Mouse (Mus musculus): Measurements from ENCODE around the gene Josd1.

The Josd1 gene

DNA sequence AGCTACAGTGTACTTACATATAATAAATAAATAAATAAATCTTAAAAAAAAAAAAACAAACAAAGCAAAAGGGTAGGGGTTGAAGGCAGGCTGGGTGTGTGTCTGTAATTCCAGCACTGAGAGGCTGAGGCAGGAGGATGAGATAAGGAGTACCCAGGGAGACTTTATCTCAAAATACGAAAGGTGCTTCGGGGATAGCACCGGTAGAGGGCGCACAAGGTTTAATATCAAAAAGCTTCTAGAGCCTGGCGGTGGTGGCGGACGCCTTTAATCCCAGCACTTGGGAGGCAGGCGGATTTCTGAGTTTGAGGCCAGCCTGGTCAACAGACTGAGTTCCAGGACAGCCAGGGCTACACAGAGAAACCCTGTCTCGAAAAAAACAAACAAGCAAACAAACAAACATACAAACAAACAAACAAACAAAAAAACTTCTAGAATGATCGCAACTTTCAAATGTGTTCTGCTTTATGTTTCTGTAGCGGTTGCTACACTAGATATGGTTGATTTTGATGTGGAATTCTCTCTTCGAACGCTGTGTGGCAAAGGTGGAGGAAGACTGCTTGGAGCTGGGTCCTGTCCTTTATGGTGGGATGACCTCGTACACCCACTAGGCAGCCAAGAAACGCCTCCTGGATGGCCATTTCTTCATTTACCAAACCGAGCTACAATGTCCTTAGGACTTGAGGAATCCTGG lies 29.7 kb downstream of the Josd1 start:
- DNase-seq, result peak; percentile 90 to 93

DNA sequence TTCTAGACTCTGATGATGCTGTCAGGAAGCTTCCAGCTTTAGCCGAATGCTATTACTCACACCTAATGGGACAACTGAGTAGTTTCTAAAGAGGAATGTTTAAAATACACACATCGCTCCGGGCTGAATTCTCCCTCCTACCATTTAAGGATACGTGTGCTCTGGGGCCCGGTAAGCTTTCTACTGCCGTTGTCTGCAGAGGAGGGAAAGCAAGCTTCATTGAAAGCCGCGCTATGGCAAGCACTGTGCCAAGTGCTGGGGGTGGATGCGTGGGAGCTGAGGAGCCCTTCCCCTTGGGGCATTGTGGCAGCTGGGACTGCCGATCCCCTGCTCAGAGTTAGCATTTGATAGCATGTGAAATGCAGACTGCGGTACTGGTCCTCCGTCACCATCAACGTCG lies 31.3 kb downstream of the Josd1 start:
- DNase-seq, result no peak

DNA sequence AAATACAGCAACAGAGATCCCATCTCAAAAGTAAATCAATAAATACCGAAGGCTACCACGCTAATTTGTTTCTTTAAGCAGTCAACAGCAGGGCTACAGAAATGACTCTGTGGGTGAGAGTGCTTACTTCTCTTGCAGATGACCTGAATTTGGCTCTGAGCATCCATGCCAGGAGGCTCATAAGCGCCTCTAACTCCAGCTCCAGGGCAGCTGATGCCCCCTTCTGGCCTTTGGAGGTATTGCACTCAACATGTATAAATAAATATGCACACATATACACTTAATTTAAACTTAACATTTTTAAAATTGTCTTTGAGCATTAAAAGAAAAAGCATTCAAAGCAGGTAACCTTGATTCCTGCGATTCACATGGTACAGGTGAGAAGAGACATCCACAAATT lies 36.2 kb downstream of the Josd1 start:
- peak in 1 of 2 experiments; percentile 36 for DNase-seq

DNA sequence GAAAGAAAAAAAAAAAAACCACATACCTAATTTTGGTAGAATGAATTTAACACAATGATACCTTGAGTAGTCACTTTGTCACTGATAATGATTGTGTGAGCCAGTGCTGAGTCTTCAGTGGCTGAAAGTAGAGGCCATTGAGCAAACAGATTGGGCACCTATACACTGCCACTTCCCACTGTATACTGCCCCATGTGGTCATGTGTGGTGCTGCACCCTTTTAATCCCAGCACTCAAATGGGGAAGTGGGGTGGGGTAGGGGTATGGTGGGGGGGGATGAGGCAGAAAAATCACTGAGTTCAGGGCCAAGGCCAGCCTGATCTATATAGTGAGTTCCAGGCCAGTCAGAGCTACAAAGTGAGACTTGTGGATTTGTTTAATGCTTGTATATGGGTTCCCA lies 37.1 kb downstream of the Josd1 start:
- DNase-seq, result peak; percentile 38 to 60

DNA sequence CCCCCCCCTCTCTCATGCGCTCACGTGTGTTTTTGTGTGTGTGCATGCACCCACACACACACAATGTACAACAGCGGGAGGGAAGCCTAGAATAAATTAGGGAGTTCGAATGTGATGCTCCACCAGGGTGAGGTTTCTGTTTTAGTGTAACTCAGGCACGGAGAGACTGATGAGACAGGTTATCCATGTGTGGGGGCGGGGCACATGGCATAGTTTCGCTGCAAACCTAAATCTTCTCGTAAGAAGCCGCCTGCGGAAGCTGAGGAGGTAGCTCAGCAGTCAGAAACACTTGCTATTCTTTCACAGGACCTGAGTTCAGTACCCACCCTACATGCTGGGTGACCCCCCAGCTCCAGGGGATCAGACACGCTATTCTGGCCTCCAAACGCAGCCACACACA lies 39.6 kb downstream of the Josd1 start:
- DNase-seq, result no peak

DNA sequence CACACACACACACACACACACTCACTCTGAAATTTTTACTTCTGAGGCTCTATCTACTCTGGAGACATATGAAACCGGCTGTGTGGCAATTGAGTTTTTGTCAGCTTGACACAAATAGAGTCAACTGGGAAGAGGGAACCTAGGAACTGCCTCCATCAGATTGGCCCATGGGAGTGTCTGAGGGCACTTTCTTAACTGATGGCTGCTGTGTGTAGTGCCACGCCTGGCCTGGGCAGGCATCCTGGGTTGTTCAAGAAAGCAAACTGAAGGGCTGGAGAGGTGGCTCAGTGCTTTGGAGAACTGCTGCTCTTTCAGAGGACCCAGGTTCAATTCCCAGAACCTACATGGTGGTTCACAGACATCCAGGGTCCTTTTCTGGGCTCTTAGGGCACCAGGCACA lies 42.2 kb downstream of the Josd1 start:
- no peak for DNase-seq

DNA sequence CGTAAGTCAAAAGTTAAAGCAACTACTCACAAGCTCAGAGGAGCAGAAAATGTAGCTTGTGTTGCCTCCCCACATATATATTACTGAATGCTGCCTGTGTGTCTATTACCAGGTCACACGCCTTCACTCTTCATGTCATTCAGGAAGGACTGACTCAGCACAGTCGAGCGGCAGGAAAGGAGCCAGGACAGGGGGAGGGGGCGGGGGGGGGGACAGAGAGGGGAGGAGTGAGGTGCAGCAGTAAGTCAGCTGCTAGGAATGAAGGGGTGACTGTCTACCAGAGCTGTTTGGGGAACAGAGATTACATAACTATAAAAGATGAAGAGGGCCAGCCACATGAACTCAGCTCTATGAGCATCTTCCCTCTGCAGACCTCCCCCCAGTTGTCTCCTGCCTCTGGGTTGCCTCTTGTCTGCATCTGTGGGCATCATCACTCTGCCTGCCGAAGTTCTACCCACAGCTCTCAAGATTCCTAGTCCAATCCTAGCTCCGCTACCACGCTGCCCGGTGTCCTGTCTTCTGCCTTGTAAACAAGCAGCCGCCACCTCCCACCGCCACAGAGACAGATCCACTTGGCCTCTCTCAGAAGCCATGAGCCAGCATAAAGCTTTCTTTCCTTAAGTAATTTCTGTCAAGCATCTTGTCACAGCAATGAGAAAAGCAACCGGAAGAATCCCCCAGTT lies 46.4 kb downstream of the Josd1 start:
- no peak for DNase-seq

DNA sequence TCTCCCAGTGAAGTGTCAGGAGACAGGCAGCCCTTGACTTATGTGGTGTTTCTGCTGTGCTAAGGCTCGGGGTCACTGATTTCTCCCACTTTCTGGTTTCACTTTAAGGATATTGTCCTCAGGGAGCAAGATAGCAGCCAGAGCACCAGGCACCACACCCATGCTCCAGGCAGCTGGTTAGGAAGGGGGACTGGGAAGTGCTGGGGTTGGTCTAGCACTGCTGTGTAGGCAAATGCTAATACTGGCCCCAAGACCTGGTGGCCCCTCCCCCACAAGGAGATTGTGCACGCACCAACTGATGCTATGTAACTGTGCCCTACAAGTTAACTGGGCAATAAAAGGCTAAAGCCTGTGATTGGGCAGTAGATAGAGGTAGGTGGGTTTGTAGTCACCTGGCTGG lies 57.2 kb downstream of the Josd1 start:
- no peak for DNase-seq

Measured in cerebellum, postnatal 25 days (tissue).